Mouse (Mus musculus): ENCODE measurements at regions not wholly inside any gene's neighbourhood (a gene's known extent, or its start where the extent isn't known, plus 50 kb on each side); places are given as distances from the start of the nearest gene placed in this dataset.

DNA sequence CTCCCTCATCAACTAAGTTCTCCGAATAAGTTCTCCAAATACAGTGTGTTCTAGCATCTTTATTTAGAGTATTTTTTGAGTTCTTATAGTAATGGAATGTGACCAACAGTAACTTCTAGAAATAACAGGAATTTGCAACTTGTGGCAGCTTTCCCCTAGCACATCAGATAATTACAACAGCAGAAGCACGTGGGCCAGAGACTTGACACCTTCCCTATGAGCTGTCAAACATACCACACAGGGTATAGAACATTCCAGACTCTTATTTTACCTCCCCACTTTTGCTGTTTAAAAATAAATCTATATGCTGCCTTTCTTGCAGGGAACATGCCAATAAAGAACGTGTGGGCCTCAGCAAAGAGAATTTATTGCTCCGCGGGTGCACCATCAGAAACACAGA is 77.4 kb upstream of the Commd8 start:
- DNase-seq: no peak

DNA sequence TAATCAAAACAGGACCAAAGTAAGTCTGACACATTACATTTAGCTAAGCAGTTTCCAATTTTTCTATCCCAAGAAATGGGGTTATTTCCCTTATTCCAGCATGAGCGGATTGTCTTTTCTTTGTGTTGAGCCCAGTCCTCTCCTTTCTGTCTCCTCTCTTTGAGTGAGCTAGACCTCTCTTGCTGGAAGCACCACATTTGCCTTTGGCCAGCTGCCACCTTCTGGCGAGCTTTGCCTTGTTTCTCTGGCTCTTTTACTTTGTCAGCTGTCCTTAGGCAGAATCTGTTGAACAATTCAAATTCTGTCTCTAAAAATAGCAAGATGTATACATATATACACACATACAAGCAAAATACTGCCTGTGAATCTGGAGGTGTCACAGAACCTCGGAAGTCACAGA is 76.1 kb upstream of the Commd8 start:
- peak; percentile 25 for DNase-seq

DNA sequence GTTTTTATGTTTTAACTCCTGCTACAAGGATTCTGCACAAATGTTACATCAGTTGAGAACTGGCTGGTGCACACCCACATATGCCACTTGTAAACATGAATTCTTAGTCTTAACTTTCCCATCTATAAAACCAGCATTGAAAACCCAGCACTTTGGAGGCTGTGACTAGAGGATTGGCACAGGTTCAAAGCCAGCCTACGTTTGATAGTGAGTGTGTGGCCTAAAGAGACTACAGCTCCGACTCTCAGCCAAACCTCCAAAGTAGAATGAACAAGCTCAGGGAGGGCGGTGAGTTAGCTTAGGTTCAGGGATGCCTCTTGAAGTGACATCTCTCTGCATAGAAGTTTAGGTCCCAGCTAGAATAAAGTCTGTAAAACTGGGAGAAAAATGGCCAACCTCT is 75.0 kb upstream of the Commd8 start:
- DNase-seq: no peak

DNA sequence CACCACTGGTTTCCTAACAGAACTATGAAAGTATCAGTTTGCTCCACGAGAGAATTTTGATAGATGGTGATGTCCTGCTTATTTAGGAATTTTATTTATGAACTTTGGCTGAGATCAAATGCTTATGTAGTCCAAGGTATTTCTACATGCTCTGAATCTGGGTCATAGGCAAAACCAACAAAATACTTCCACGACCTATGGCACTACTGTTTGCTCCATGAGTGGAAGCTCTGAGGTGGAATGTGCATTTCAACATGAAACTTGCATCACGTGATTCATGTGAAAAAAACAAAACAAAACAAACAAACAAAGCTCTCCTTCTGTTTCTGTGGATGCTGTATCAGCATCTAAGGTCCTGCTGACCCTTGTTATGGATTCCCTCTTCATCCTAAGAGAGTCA is 73.5 kb upstream of the Commd8 start:
- no peak for DNase-seq

DNA sequence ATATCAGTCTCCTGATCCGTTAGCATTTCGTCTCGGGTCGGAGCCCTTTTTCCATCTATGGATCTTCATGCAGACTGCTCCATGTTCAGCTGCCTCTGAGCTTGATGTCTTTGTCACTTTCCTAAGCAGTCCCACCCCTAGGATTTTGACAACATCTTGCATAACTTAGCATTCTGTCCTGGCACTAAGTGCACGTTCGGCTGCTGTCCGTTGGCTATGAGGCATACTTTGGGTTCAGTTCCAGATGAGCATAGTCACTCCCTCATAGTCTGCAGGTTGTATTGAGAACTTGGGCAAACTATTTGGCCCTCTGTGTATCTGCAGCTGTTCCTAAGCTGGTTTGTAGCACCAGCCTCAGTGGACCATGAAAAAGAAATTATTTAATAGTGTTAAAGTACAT is 72.3 kb upstream of the Commd8 start:
- no peak for DNase-seq

DNA sequence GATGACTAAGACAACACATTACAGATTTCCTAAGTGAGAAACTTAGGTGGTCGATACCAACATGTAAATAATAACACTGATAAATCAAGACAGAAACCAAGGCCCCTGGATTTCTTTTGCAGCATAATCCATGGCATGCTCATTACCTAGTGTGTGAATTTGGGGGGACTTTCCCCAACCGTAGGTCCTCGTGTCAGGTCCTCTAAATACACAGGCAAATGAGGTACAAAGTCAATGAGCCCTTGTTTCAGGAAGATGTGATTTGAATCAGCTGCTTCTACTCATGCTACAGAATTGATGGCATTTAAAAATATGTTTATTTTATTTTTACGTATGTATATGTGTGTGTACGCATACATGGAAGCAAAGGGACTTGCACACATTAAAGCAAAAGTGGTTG is 59.0 kb upstream of the Commd8 start:
- DNase-seq: no peak

DNA sequence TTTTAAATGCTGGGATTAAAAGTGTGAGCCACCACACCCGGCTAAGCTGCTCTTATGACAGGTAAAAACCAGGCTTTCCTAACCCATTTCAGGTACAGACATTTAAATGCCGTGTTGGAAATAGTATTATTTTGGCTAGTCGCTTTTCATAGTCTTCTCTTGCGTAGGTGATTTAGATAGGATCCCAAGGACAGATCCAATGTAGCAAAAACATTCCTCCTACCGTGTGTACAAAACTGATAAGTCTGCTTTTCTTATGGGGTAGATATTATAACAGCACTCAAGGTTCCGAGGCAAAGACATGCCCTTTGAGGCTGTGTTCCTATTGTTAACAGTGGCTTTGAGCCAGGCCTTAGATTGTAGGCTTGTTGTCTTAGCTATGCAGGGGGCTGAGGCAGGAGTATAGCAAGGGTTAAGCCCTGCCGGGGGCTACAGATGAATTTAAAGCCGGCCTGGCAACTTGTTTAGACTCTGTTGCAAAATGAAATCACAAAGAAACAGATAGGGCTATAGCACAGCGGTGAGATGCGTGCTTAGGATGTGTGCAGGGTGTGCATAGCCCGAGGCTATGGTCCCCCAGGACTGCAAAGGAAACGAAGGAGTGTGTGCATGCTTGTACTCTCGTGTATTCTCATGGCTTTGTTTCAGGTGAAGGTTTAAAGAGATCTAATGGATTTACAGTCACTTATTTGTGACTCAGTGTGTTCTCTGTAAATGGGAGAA is 57.7 kb upstream of the Commd8 start:
- no peak for DNase-seq

DNA sequence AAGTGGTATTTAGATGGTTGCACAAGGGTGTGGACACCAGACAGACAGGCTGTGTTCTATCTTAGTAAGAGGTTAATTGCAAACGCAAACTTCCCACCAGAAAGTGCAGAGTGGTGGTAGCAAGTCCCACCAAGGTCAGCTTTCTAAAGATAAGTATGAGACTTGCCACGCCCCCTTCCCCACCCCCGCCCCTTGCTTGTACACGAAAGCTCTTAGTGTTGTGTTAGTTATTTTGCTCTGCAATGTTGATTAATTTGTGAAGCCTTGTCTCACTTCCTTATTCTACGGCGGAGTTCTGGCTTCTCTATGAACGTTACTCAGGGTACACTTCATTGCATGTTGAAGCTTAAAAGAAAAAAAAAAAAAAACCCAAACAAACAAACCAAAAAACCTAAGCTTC is 57.1 kb upstream of the Commd8 start:
- no peak for DNase-seq

DNA sequence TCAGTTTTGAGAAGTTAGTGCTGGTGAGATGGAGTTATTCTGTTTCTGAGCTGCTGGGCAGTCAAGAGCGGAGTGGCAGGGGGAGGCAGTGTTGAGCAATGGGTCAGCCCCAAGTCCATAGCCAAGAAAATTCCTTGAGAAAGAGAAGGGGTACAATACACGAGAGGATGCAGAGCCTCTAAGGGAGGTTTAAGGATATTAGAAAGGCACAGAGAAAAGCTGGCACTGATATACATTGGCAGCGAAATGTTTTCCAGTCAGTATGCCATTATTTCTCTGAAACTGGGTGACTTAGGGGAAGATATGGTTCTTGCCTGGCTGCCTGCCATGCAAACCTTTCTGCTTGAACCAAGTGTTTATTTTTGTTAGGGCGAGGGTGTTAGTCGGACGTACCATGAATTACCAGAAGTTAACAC is 56.6 kb upstream of the Commd8 start:
- DNase-seq: no peak

DNA sequence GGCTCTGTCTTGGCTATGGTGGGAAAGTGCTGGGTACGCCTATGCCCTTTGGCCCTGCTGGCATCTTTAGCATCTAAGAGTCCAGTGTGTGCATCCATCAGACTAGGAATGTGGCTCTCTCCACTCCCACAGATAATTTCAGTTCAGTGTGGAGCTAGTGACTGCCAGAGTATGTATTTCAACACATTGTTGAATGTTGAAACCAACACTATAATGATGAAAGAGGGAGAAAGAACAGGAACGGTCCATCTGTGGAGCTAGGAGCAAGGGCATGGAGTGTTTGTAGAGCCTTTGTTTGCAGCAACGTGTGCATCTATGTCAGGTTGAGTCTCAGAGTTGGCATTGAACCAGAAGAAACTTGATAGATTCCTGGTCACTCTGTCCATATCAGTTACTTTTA is 54.9 kb upstream of the Commd8 start:
- no peak for DNase-seq

DNA sequence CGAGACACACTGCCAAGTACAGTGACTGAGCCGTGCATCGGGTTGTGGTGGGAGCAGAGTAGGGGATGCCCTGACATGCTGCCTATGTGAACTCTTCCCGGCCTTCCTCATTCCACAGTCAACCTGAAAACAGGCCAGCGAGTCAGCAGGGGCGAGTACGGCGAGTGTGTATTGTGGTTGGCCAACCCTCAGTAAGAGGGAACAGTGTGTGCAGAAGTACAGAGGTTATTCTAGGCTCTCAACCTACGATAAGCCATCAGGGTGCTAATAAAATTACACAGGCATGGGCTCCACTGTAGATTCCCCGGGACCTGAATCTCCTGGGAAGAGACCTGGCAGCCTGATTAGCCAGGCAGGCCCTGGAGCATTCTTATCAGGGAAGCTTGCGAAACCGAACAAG is 51.7 kb upstream of the Commd8 start:
- no peak for DNase-seq

DNA sequence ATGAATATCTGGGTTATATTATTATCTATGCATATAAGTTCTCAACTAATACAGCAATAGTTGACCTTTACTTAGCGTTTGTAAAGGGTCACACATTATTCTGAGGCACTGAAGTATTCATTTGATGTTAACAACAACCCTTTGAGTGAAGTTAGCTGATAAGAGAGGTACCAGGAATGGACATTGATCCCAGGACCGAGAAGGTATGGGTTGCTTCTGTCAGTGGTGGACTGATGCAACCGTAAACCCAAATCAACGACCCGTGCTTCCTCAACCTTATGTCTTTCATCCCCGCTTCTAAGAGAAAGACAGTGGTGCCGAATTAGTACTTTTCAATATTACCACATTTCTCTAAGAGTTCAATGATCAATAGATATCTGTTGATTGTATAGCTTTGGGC is 51.3 kb upstream of the Commd8 start:
- no peak for DNase-seq

Measured in cerebellum, adult 8-10 months (tissue).